Mouse (Mus musculus) thymus, adult 2 months (tissue): ENCODE data around the gene Pgp.

ENCODE experiments used
- CTCF ChIP-seq: fragments of 200-500 bp; IDR thresholded peaks from 2 replicates; pipeline ENCODE4 v1.5.1; 2012; ENCODE audit warnings: mild to moderate bottlenecking, control low read depth, low read length, moderate library complexity, borderline replicate concordance; ENCODE audit not compliant: control insufficient read depth, poor library complexity, insufficient read depth; ENCODE audit errors: extremely low read depth
- POLR2A ChIP-seq: fragments of 200-500 bp; IDR thresholded peaks from 2 replicates; pipeline ENCODE4 v1.6.1; 2012; ENCODE audit warnings: mild to moderate bottlenecking, low read length, control low read depth, moderate library complexity; ENCODE audit not compliant: control insufficient read depth, poor library complexity, insufficient read depth; ENCODE audit errors: extremely low read depth

DNA sequence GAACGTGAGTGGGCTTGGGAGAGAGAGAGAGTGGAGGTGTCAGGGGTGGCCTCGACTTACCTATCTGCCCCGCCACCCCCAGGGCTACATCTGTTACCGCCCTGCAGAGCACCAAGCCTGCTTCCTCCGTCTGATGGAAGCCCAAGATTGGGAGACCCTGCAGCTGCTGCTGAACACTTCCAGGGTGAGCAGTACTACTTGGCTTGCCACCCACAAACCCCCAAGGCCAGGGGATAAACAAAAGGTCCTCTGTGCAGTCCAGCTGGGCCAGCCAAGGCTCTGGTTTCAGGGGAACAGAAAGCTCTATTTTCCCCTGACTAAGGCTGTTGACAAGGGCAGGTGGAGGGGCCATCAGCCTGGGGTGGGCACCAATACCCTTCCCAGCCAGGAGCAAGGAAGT, 4.4 kb downstream of the Pgp start:
- TF ChIP-seq POLR2A: no peak
- TF ChIP-seq CTCF: no peak
